Mouse (Mus musculus) hindbrain, embryonic 16.5 days (tissue): ENCODE measurements around the gene Gm20509. TPM values are rescaled to one million over a fixed set of nuclear protein-coding genes. Genes with fewer than 3 reads are reported as not detected.
"Not testable (repeated sequence)": the region's sequence is repeated elsewhere in the genome, so short reads cannot be mapped to it uniquely, and the experiment has no call there.

ENCODE experiments used
- ATAC-seq: fragments of 200-750 bp; cut with Nextera tagmentation; 2 replicates; pipeline ENCODE4 v1.8.0; 2017; ENCODE audit warnings: moderate TSS enrichment, moderate library complexity
- H3K27ac ChIP-seq: fragments of 300-500 bp; sonication (generic); 2 replicates; pipeline ENCODE4 v1.5.1; 2014; ENCODE audit warnings: low read depth, mild to moderate bottlenecking, control low read depth, low read length, moderate library complexity
- H3K27me3 ChIP-seq: fragments of 300-500 bp; sonication (generic); replicated peaks from 2 replicates; pipeline ENCODE4 v1.6.1; 2014; ENCODE audit warnings: low read length; ENCODE audit not compliant: control insufficient read depth, insufficient read depth
- H3K36me3 ChIP-seq: fragments of 300-500 bp; sonication (generic); 2 replicates; pipeline ENCODE4 v1.6.1; 2014; ENCODE audit warnings: mild to moderate bottlenecking, low read length, moderate library complexity, mixed read lengths; ENCODE audit not compliant: control insufficient read depth, insufficient read depth
- H3K4me1 ChIP-seq: fragments of 300-500 bp; sonication (generic); 2 replicates; pipeline ENCODE4 v1.6.1; 2014; ENCODE audit warnings: low read depth, low read length; ENCODE audit not compliant: control insufficient read depth, insufficient read depth
- H3K4me2 ChIP-seq: fragments of 300-500 bp; sonication (generic); 2 replicates; pipeline ENCODE4 v1.6.1; 2014; ENCODE audit warnings: mild to moderate bottlenecking, low read length, control low read depth, moderate library complexity
- H3K4me3 ChIP-seq: fragments of 300-500 bp; sonication (generic); 2 replicates; pipeline ENCODE4 v1.5.1; 2014; ENCODE audit warnings: mild to moderate bottlenecking, low read length, control low read depth, moderate library complexity
- H3K9ac ChIP-seq: fragments of 300-500 bp; sonication (generic); 2 replicates; pipeline ENCODE4 v1.6.1; 2014; ENCODE audit warnings: low read depth, mild to moderate bottlenecking, control low read depth, low read length, moderate library complexity
- H3K9me3 ChIP-seq: fragments of 300-500 bp; sonication (generic); 2 replicates; pipeline ENCODE4 v1.6.1; 2014; ENCODE audit warnings: mild to moderate bottlenecking, low read length, moderate library complexity; ENCODE audit not compliant: control insufficient read depth
- WGBS: fragments of 180-500 bp; shearing (Covaris S2); extraction: QIAGEN DNeasy Blood & Tissue Kit; methylation state at CpG from one replicate; pipeline ENCODE4 v1.1.7; 2014; 5-methylcytosine and 5-hydroxymethylcytosine counted together
- polyA plus RNA-seq: library from polyadenylated mRNA; unstranded; fragments of >200 nt; fragmentation: Nextera tagmentation; extraction: Ambion mirVana; gene quantifications from 2 replicates; pipeline ENCODE4 v1.2.1, GENCODE M21; 2015

Gm20509 gene
- polyA plus RNA-seq, 1 experiment from 2014 or later: not detected

GRCm38 (mm10) chr9:73073169-73073568 lies 29.1 kb upstream of the Gm20509 start:
- Histone ChIP-seq H3K4me3 (no peak overlapping the region), H3K36me3 (no peaks in the 10 kb centered on the region), H3K4me1 (peaks cover 3% of the 10 kb centered on the region), H3K9ac (no peak overlapping the region), H3K27me3 (no peaks in the 10 kb centered on the region), H3K27ac (no peak overlapping the region), H3K9me3 (no peaks in the 10 kb centered on the region), H3K4me2 (no peak overlapping the region)
- ATAC-seq: no peak
- 95% methylated on average over 5 of the region's 5 CpGs for WGBS

GRCm38 (mm10) chr9:73079349-73079748 lies 22.9 kb upstream of the Gm20509 start:
- H3K27me3 ChIP-seq, H3K4me3 ChIP-seq, H3K9ac ChIP-seq, H3K27ac ChIP-seq, H3K4me2 ChIP-seq, H3K36me3 ChIP-seq, H3K9me3 ChIP-seq, H3K4me1 ChIP-seq, ATAC-seq: not testable (repeated sequence)
- 84% methylated on average over 12 of the region's 12 CpGs for WGBS

GRCm38 (mm10) chr9:73079801-73080325 lies 22.4 kb upstream of the Gm20509 start:
- H3K9me3 ChIP-seq: no peaks in the 10 kb centered on the region
- H3K4me3 ChIP-seq: no peak overlapping the region
- ATAC-seq: no peak
- H3K9ac ChIP-seq: no peak overlapping the region
- no peak overlapping the region for H3K27ac ChIP-seq
- no peaks in the 10 kb centered on the region for H3K36me3 ChIP-seq
- H3K4me2 ChIP-seq: no peak overlapping the region
- WGBS: 35% methylated on average over 7 of the region's 7 CpGs
- H3K4me1 ChIP-seq: no peaks in the 10 kb centered on the region
- H3K27me3 ChIP-seq: no peaks in the 10 kb centered on the region

GRCm38 (mm10) chr9:73082291-73083000 lies 19.8 kb upstream of the Gm20509 start:
- no peak for ATAC-seq
- Histone ChIP-seq H3K9ac (no peak overlapping the region), H3K36me3 (no peaks in the 10 kb centered on the region), H3K4me3 (no peak overlapping the region), H3K27me3 (no peaks in the 10 kb centered on the region), H3K4me1 (no peaks in the 10 kb centered on the region), H3K4me2 (no peak overlapping the region), H3K27ac (no peak overlapping the region), H3K9me3 (no peaks in the 10 kb centered on the region)
- WGBS: 72% methylated on average over 8 of the region's 8 CpGs

GRCm38 (mm10) chr9:73083956-73084355 lies 18.3 kb upstream of the Gm20509 start:
- H3K27me3 ChIP-seq: no peaks in the 10 kb centered on the region
- H3K9ac ChIP-seq: no peak overlapping the region
- no peak overlapping the region for H3K4me3 ChIP-seq
- ATAC-seq: no peak
- WGBS: 76% methylated on average over 6 of the region's 6 CpGs
- H3K36me3 ChIP-seq: no peaks in the 10 kb centered on the region
- no peak overlapping the region for H3K4me2 ChIP-seq
- H3K9me3 ChIP-seq: no peaks in the 10 kb centered on the region
- H3K27ac ChIP-seq: no peak overlapping the region
- H3K4me1 ChIP-seq: no peaks in the 10 kb centered on the region

- no peak overlapping the region for H3K4me3 ChIP-seq
- WGBS: 86% methylated on average over 6 of the region's 6 CpGs
- H3K4me2 ChIP-seq: no peak overlapping the region
- no peak overlapping the region for H3K27ac ChIP-seq
- no peaks in the 10 kb centered on the region for H3K4me1 ChIP-seq
- no peaks in the 10 kb centered on the region for H3K36me3 ChIP-seq
- H3K27me3 ChIP-seq: no peaks in the 10 kb centered on the region; the same call in 1 of the 2 replicates
- no peaks in the 10 kb centered on the region for H3K9me3 ChIP-seq
- no peak for ATAC-seq
- H3K9ac ChIP-seq: no peak overlapping the region
Measured at GRCm38 (mm10) chr9:73085845-73086244, 16.4 kb upstream of the Gm20509 start.

DNA sequence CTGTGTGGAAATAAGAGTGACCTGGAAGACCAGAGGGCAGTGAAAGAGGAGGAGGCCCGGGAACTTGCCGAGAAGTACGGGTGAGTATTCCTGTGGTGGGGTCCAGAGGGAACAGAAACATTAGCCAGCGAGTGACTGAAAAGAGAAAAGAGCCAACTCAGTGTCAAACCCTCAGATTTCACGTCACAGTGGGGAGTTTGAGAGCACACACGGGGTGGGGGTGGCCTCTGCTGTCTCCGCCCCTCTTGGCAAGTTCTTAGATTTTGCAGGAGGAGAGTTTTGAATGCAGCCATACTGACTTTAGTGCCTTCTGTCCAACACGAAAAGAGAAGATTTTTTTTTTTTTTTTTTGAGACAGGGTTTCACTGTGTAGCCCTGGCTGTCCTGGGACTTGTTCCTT lies 15.1 kb upstream of the Gm20509 start:
- Histone ChIP-seq H3K36me3 (no peaks in the 10 kb centered on the region), H3K9ac (no peak overlapping the region), H3K9me3 (no peaks in the 10 kb centered on the region), H3K4me3 (no peak overlapping the region), H3K27me3 (no peaks in the 10 kb centered on the region; the same call in 1 of the 2 replicates), H3K4me1 (no peaks in the 10 kb centered on the region), H3K4me2 (no peak overlapping the region), H3K27ac (no peak overlapping the region)
- no peak for ATAC-seq
- 52% methylated on average over 8 of the region's 8 CpGs for WGBS

DNA sequence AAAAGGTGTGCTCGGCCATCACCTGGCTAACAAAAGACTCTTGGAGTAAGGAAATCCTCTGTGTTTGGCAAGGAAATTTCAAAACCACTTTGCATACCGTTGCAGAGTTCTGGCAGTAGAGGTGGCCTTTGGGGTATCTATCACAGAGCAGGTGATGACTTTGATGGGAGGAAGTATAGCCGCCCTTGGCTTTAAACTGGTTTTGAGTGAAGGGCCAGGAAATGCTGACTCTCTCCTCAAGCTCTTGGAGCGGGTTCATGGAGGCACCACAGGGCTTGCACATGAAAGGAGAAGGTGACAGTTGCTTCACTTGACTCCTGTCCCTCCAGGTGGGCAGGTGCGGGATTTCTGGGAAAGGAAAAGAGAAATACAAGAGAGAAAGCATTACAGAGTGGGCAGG lies 14.7 kb upstream of the Gm20509 start:
- Histone ChIP-seq H3K9ac (no peak overlapping the region), H3K4me1 (no peaks in the 10 kb centered on the region), H3K4me2 (no peak overlapping the region), H3K4me3 (no peak overlapping the region), H3K36me3 (no peaks in the 10 kb centered on the region), H3K27ac (no peak overlapping the region), H3K27me3 (no peaks in the 10 kb centered on the region; the same call in 1 of the 2 replicates), H3K9me3 (no peaks in the 10 kb centered on the region)
- ATAC-seq: no peak
- WGBS: 74% methylated on average over 5 of the region's 5 CpGs

DNA sequence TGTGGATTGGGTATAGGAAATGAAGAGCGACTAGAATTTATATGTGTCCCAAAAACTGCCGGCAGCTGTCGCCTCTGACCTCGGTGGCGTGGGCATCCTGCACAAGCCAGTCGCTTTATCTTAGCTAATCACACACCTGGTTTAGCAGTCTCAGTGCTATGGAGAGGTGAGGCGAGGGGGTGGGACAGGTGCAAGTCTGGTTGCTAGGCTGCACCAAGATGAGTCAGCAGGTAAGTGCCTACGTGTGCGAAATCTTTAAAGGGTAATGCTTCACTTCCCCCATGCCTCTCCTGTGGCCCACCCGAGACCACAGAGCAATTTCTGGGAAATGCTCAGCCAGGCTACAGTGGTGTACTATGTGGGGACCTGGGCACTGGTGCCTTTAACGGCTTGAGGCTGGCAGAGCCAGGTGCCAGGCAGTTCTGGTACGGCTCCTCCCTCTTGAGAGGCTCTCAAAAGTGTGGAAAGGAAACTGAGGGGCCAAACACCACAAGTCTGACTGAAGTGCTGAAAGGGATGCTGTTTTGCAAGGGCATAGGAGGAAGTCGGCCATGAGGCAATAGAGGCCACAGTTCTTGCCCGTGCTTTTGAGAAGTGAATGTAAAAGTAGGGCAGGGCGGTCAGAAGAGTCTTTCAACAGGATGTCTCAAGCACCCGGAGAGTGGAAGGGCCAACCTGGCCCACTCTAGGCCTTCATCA lies 12.9 kb upstream of the Gm20509 start:
- Histone ChIP-seq H3K27me3 (no peaks in the 10 kb centered on the region; the same call in none of the 2 replicates), H3K9ac (no peak overlapping the region), H3K4me3 (no peak overlapping the region), H3K27ac (no peak overlapping the region), H3K36me3 (no peaks in the 10 kb centered on the region), H3K4me1 (no peaks in the 10 kb centered on the region), H3K9me3 (no peaks in the 10 kb centered on the region), H3K4me2 (no peak overlapping the region)
- WGBS: 77% methylated on average over 16 of the region's 16 CpGs
- ATAC-seq: no peak
